Mouse (Mus musculus) hindbrain, embryonic 13.5 days (tissue): ENCODE data around the gene Gucy2d. TPM values are rescaled to one million over a fixed set of nuclear protein-coding genes. Genes with fewer than 3 reads are reported as not detected.

Source experiments
- polyA plus RNA-seq: library from polyadenylated mRNA; unstranded; fragments of >200 nt; fragmentation: Nextera tagmentation; extraction: Ambion mirVana; gene quantifications from 2 replicates; pipeline ENCODE4 v1.2.1, GENCODE M21; 2015

Gene Gucy2d
- polyA plus RNA-seq, 1 experiment from 2014 or later = 0.10 TPM

Other genes starting within 250 kb of the Gucy2d start
- 0.27 TPM in 1 of 2 replicates, not detected in the other for gene B3gnt6, start 240.9 kb upstream of the Gucy2d start, polyA plus RNA-seq
- gene Acer3, start 119.2 kb upstream of the Gucy2d start, polyA plus RNA-seq = 16.6 and 18.3 TPM in 2 replicates
- 9.1 and 10.3 TPM in 2 replicates for gene Tsku, start 79.1 kb upstream of the Gucy2d start, polyA plus RNA-seq
- 3.1 and 3.9 TPM in 2 replicates for gene Lrrc32, start 48.9 kb downstream of the Gucy2d start, polyA plus RNA-seq
- gene Emsy, start 216.4 kb downstream of the Gucy2d start, polyA plus RNA-seq = 35.0 and 36.2 TPM in 2 replicates